Mouse (Mus musculus) lung, adult 2 months (tissue): ENCODE measurements around the gene Zswim9. TPM values are rescaled to one million over a fixed set of nuclear protein-coding genes. Genes with fewer than 3 reads are reported as not detected.
"Not testable (repeated sequence)": the region's sequence is repeated elsewhere in the genome, so short reads cannot be mapped to it uniquely, and the experiment has no call there.

ENCODE experiments used
- DNase-seq: peaks from one replicate; pipeline ENCODE4 v3.0.0; 2022
- H3K4me1 ChIP-seq: fragments of 200-500 bp; 2 replicates; pipeline ENCODE4 v1.6.1; 2011; ENCODE audit warnings: low read length; ENCODE audit not compliant: control insufficient read depth, insufficient read depth
- H3K4me3 ChIP-seq: fragments of 200-500 bp; replicated peaks from 2 replicates; pipeline ENCODE3; 2011; ENCODE audit warnings: low read depth, mild to moderate bottlenecking, control low read depth, low read length; ENCODE audit errors: extremely low read depth
- CTCF ChIP-seq: fragments of 200-500 bp; IDR thresholded peaks from 2 replicates; pipeline ENCODE4 v1.5.1; 2011; ENCODE audit warnings: mild to moderate bottlenecking, low read length, control low read depth; ENCODE audit not compliant: insufficient read depth
- POLR2A ChIP-seq: fragments of 200-500 bp; IDR thresholded peaks from 2 replicates; pipeline ENCODE4 v1.6.1; 2011; ENCODE audit warnings: low read depth, mild to moderate bottlenecking, control low read depth, low read length, borderline replicate concordance; ENCODE audit errors: extremely low read depth
- WGBS: fragments of 180-500 bp; shearing (Covaris S2); methylation state at CpG from one replicate; pipeline ENCODE4 v1.1.7; 2018; 5-methylcytosine and 5-hydroxymethylcytosine counted together
- polyA plus RNA-seq: library from polyadenylated mRNA; depleted of rRNA; stranded (reverse); fragments of >200 nt; gene quantifications from 2 replicates; pipeline ENCODE4 v1.2.3, GENCODE M21; 2012

Gene Zswim9
- polyA plus RNA-seq, 1 experiment: 6.0 TPM

DNA sequence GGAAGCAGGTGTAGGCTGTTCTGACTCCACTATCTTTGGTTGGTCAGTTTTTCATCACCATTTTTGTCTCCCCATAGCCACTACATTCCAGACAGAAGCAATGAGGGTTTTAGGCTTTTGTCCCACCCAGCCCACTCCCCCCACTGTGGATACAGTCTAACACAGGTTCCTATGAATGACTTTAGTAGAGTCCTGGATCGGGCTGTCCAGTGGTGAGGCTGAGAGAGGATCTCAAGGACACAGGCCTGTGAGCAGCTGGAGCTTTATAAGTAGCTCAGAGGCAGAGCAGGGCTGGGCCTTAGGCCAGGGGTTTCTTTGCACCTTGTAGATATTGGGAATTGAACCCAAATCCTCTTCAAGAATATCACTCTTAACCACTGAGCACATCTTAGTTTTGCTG, 23.1 kb upstream of the Zswim9 start:
- no peaks in the 10 kb centered on the region; the same call in 1 of the 2 replicates for H3K4me1 ChIP-seq
- DNase-seq: no peak
- no peak overlapping the region for H3K4me3 ChIP-seq
- TF ChIP-seq POLR2A (no peak), CTCF (no peak)
- 91% methylated on average over 1 of the region's 1 CpGs for WGBS

DNA sequence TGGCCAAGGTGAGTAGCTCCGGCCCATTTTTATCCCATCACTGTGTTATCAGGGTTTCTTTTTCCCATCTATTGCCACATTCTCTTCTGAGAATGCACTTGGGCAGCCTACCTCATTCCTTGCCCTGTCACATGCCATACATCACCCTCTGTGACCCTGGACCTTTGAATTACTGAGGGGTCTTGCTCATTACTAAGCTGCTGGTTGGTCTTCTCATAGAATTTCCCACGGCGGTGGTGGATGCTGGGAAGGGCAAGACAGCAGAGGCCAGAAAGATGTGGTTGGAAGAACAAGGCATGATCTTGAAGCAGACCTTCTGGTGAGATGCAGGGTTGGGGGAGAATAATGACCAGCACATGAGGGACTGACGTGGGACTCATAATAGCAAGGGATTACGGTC, 20.3 kb upstream of the Zswim9 start:
- Histone ChIP-seq H3K4me3 (no peak overlapping the region), H3K4me1 (no peaks in the 10 kb centered on the region; the same call in 1 of the 2 replicates)
- TF ChIP-seq POLR2A (no peak), CTCF (no peak)
- 88% methylated on average over 5 of the region's 5 CpGs for WGBS
- DNase-seq: no peak

DNA sequence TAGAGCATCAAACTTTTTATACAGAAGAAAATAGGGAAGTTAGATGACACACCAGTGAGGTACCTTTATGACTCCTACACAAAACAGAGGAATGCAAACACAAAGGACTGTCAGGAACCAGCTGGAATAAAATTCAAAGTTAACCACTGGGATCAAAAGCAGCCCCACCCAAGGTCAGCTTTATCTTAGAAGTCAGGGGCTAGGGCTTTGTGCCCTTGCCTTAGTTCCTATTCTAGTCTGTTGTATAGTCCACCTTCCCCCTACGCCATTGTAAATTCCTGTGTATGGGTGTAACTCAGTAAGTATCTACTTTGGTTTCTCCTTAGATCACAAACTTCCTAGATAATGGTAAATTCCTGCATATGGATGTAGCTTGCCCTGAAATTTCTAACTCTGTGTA, 19.1 kb upstream of the Zswim9 start:
- H3K4me1 ChIP-seq: no peaks in the 10 kb centered on the region; the same call in 1 of the 2 replicates
- no peak for TF ChIP-seq POLR2A
- no peak for TF ChIP-seq CTCF
- H3K4me3 ChIP-seq: no peak overlapping the region
- 95% methylated on average over 1 of the region's 1 CpGs for WGBS
- DNase-seq: no peak

DNA sequence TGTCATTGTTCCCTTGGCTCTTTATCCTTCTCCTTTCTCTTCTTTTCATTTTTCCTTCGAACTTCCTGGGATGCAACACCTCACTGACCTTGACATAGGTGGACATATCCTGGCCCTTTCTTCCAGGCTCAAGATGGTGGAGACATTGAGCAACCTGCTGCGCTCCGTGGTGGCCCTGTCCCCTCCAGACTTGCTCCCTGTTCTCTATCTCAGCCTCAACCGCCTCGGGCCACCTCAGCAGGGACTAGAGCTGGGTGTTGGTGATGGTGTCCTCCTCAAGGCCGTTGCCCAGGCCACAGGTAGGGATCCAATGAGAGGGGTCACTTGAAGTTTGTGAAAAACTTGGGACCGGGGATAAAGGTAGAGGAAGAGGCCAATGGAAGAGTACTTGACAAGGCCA, 16.7 kb upstream of the Zswim9 start:
- WGBS: 94% methylated on average over 7 of the region's 7 CpGs
- TF ChIP-seq CTCF (no peak), POLR2A (no peak)
- DNase-seq: no peak
- Histone ChIP-seq H3K4me3 (no peak overlapping the region), H3K4me1 (no peaks in the 10 kb centered on the region)

DNA sequence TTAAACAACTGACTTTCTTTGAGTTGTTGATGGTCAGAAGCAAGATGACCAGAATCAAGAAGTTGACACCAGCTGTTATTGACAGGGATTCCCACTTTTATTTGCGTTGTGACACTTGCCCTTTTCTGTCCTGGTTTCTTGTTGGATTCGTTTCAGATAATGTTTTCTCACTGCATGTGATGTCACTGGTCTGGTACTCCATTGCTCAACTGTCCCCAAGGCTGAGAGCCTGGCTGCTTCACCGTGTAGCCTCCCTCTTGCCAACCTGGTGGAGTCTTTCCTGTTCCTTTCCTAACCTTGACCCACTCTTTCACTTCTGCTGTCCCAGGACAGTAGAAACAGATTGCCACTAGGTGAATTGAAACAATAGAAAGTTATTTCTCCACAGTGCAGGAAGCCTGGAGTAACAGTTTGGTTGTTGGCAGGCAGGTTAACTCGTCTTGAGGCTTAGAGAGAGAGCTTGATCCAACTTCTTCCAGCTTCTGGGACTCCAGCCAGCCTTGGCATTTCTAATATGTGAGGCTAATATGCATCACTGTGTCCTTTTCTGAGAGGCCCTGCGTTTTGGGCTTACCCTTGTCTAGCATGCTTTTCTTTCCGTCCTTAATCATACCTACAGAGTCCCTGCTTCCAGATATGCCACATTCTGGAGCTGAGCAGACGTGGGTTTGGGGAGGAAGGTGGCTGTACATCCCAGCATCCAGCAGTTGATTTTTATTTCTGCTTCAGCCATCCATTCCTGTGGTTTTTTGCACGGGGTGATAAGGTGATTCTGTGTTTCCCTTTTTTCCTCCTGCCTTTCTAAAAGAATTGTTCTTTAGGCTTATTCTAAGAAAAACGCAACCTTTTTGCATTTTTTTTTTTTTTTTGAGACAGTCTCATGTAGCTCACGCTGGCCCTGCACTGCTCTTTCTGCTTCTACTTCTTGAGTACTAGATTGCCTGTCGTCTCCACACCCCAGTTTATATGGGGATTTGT, 15.6 kb upstream of the Zswim9 start:
- H3K4me1 ChIP-seq: no peaks in the 10 kb centered on the region
- no peak overlapping the region for H3K4me3 ChIP-seq
- TF ChIP-seq POLR2A: no peak
- no peak for TF ChIP-seq CTCF
- 70% methylated on average over 11 of the region's 11 CpGs for WGBS
- no peak for DNase-seq

DNA sequence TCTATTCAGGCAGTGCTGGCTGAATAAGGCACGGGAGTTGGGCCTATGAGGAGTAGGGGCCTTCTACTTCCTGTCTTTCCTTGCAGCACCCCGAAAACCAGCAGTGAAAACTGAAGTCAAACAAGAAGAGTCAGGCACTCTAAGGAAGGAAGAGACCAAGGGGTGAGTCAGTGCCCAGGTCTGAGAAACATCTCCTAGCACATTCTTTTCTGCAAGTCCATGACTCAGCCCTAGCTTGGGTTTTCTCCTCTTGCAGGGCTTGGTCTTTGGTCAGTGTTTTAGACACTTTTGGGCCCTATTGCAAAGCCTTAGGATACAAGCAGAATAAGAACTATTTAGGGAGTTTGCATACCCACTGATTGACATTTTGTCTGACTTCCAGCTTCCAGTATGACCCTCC, 12.8 kb upstream of the Zswim9 start:
- DNase-seq: no peak
- TF ChIP-seq CTCF (no peak), POLR2A (no peak)
- Histone ChIP-seq H3K4me3 (no peak overlapping the region), H3K4me1 (no peaks in the 10 kb centered on the region)
- 79% methylated on average over 2 of the region's 2 CpGs for WGBS

DNA sequence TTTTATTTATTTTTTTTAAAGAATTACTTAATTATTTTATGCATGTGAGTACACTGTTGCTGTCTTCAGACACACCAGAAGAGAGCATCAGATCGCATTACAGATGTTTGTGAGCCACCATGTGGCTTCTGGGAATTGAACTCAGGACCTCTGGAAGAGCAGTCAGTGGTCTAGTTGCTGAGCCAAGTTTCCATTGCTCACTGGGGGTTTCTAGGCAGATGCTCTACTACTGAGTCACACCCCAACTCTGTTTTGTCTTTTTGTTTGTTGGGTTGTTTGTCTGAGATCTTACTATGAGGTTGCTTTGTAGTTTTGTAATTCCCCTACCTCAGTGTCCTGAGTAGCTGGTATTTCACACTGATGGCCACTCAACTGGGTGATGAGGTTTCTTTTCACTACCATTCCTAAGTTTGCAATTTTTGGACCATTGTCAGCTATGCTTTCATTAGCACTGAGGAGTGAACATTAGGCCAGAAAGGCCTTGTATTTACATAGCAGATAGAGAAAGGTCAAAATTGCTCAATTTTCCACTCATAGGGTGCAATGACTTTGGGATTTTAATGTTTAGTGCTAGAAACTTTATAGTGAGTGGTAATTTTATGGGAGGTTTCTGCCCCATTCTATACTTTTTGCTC, 11.6 kb upstream of the Zswim9 start:
- 70% methylated on average over 1 of the region's 1 CpGs for WGBS
- TF ChIP-seq CTCF (no peak), POLR2A (no peak)
- H3K4me3 ChIP-seq: no peak overlapping the region
- DNase-seq: no peak
- no peaks in the 10 kb centered on the region for H3K4me1 ChIP-seq

DNA sequence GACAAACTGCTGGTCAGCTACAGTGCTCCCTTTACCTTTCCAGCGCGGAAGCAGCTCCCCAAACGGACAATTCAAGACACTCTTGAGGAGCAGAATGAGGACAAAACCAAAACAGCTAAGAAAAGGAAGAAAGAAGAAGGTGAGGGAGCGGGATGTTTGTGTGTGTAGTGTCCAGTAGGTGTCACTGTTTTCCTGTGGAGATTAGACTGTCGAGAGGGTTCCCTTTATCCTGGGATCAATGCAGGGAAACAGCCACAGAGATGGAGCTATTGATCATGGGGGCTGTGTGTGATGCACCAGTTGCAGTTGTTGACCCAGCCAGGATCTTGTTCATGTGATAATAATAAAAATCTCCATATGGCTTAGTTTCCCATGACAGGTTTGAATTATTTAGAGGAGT, 10.1 kb upstream of the Zswim9 start:
- 0 out of 2 replicates have a peak, but pooled peaks have one; percentile 4 for TF ChIP-seq CTCF
- TF ChIP-seq POLR2A: no peak
- no peak for DNase-seq
- 44% methylated on average over 5 of the region's 5 CpGs for WGBS

DNA sequence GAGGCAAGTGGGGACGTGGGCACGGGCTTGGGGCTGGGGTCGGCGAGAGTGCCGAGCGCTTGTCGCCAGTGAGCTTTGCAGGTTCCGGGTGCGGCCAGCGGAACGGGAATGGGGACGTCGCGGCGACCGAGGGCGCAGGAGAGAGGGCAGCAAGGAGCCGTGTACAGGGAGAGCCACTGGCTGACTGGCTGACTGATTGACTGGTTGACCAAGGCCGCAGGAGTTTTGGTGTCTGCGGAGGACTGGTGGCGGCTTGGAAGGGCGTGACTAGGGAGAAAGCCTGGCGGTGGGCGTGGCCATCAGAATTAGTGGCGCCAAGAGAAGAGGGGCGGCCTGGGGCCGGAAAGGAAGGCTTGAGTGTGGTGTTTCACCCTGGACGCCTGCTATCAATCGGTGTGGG, 436 bp upstream of the Zswim9 start:
- peak; percentile 7 for DNase-seq
- peak overlapping the region; percentile 84 for H3K4me3 ChIP-seq

More for the DNA sequence above, 10.1 kb upstream of the Zswim9 start:
- H3K4me3 ChIP-seq: no peak overlapping the region
- H3K4me1 ChIP-seq: no peaks in the 10 kb centered on the region

DNA sequence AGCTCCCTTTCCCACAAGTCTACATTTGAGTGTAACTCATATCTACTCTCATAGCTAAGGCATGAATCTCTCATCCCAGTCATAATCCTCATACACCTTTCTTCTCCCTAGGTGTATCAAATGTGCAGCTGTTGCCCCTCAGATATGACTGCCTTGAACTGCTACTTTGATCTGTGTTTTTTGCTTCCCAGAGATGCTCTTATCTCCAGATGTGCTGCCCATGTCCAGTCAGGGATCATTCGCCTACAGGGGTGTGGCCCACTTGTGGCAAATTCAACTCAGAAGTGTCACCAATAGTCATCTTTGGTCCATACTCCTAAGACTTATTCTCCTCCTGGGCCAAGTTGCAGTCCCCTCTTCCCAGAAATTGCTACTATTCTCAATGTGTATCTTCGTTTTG, 688 bp downstream of the Zswim9 start:
- TF ChIP-seq CTCF (no peak), POLR2A (no peak)
- 16% methylated on average over 2 of the region's 2 CpGs for whole genome bisulfite sequencing
- H3K4me1 ChIP-seq: peaks cover 2% of the 10 kb centered on the region
- peak overlapping the region; percentile 84 for H3K4me3 ChIP-seq
- DNase-seq: no peak

More for the DNA sequence above, 436 bp upstream of the Zswim9 start:
- H3K4me1 ChIP-seq: not testable (repeated sequence)
- under 1% methylated on average over 17 of the region's 29 CpGs for WGBS
